Mouse (Mus musculus): ENCODE data around the gene Bag3. TPM values are rescaled to one million over a fixed set of nuclear protein-coding genes. Genes with fewer than 3 reads are reported as not detected.

Gene Bag3
- total RNA-seq (2021), result 100 to 1,000 TPM; 129 to 219 TPM
- long read RNA-seq, experiment 1, transcript Bag3-201 (4 exons, 2,562 nt), result major isoform, 66 of 124 reads
- long read RNA-seq, experiment 1, partial matches to known transcripts, result 56 of 124 reads
- long read RNA-seq, experiment 1, other reads (novel, unspliced or antisense), result 2 of 124 reads
- long read RNA-seq, experiment 2, transcript Bag3-201 (4 exons, 2,562 nt), result major isoform, 95 of 125 reads
- long read RNA-seq, experiment 2, partial matches to known transcripts, result 29 of 125 reads
- long read RNA-seq, experiment 2, other reads (novel, unspliced or antisense), result 1 of 125 reads

- peak; percentile 98 for DNase-seq (ENCODE audit: low spot score)
Measured at GRCm38 (mm10) chr7:128523349-128523961, at the start of gene Bag3. Gene Bag3 (plus strand): TSS chr7:128523616.

DNA sequence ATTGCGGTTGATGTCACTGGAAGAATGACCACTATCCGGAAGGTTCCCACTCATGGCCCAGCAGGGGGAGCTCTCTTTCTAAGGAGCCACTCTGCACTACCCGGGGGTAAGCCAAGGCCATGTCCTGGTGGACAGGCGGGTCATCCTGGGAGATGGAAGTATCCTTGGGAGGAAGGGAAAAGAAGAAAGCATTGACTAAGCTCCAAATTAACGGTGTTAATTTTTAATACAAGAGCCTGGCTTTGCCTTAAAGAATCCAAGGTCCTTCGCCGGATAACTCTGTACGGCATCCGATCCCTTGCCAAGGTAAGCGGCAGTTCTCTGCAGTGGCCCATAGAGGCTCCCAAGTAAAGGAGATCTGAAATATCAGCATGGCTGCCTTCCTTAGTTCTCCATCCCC lies 49.1 kb upstream of the Bag3 start:
- peak; percentile 80 for DNase-seq (ENCODE audit: low spot score)

DNA sequence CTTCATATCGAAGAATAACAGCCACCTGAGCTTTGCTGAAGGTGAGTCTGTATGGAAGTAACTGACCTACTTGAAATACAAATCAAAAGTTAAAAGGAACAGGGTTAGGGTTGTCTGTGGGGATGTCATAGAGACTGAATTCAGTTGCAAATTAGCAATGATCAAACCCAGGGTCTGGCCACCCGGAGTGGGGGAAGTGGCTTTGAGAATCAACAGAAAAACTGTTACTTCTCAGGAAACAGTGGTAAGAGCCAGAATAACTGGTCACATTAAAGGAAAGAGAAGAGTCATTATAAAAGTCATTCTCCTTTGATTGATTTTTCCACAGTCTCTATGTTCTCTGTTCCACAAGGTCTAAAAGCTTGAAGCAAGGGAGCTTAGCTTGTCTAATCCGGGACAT lies 34.4 kb upstream of the Bag3 start:
- no peak for DNase-seq (ENCODE audit: low spot score)

DNA sequence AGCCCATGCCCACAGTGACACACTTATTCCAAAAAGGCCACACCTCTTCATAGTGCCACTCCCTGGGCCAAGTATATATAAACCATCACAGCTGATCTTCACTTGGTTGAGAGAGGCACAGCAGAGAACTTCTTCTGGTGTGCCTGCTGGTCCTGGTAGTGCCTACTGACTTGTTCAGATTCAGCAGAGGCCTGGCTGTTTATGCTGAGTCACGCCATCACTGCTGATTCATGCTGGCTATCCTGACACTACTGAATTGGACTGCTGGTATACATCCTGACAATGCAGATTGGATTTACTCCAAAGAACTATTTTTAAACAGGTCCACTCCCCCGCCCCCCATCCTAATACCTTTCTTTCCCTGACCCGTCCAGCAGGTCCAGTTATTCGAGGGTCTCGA lies 28.9 kb upstream of the Bag3 start:
- DNase-seq (ENCODE audit: low spot score), result no peak

GRCm38 (mm10) chr7:128499801-128500200 lies 23.6 kb upstream of the Bag3 start:
- no peak for DNase-seq (ENCODE audit: low spot score)

DNA sequence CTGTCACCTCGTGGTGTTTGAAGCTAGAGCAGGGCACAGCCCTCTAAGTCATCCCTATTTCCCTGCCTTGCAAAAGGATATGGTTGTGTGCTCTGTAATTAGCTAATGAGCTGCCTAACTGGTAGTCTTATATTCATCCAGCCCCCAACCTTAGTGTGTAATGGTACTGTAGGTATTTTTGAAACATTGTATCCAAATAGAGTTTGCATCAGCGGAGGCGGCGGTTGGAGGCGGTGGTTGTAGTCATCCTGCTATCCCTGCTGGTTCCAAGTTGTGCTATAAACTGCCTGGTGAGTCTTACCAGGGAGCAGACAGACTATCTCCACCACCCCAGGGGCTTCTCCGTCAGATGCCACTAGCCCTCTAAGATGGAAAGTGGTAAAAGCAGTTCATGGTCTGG lies 19.3 kb upstream of the Bag3 start:
- DNase-seq (ENCODE audit: low spot score), result no peak

GRCm38 (mm10) chr7:128511936-128512335 lies 11.5 kb upstream of the Bag3 start:
- DNase-seq (ENCODE audit: low spot score), result no peak

GRCm38 (mm10) chr7:128513512-128513911 lies 9.9 kb upstream of the Bag3 start:
- DNase-seq (ENCODE audit: low spot score), result no peak

GRCm38 (mm10) chr7:128514341-128514740 lies 9.1 kb upstream of the Bag3 start:
- no peak for DNase-seq (ENCODE audit: low spot score)

- DNase-seq (ENCODE audit: low spot score), result no peak
Measured at GRCm38 (mm10) chr7:128516346-128516745, 7.1 kb upstream of the Bag3 start.

- DNase-seq (ENCODE audit: low spot score), result no peak
Measured at GRCm38 (mm10) chr7:128519316-128520050, 3.9 kb upstream of the Bag3 start.

GRCm38 (mm10) chr7:128523962-128524581 lies 656 bp downstream of the Bag3 start:
- peak; percentile 77 for DNase-seq (ENCODE audit: low spot score)

DNA sequence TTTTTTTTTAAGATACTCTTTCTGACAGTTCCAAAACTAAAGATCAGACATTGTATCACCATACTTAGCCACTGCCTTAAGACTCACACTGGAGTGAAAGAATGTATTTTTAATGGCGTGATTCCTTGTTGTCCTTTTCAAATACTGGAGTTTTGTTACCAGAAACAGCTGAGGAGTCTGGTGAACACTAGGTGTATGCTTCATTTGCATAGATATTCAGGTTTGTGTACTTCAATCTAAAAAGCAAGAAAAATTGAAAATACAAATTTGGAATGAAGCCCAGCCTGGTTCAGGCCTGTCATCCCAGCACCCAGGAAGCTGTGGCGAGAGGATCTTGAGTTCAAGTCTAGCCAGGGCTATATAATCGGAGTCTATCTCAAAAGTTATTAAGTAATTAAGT lies 1.2 kb downstream of the Bag3 start:
- no peak for DNase-seq (ENCODE audit: low spot score)

GRCm38 (mm10) chr7:128526611-128527010 lies 3.2 kb downstream of the Bag3 start:
- no peak for DNase-seq (ENCODE audit: low spot score)

DNA sequence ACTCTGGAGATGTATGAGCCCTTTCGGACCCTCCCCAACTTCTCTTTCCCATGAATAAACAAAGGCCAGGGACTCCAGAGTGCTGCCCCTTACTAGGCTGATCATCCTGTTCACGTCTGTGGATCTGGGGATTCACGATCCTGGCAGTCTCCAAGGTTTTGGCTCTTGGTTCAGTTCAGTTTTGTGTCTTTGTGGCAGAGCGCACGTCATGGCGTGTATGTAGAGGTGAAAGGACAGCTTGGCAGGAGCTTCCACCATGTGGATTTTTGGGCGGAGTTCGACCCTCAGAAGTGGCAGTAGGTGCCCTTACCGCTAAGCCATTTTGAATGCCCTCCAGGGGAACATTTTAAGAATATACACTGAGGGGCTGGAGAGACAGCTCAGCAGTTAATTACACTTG lies 5.2 kb downstream of the Bag3 start:
- DNase-seq (ENCODE audit: low spot score), result no peak

DNA sequence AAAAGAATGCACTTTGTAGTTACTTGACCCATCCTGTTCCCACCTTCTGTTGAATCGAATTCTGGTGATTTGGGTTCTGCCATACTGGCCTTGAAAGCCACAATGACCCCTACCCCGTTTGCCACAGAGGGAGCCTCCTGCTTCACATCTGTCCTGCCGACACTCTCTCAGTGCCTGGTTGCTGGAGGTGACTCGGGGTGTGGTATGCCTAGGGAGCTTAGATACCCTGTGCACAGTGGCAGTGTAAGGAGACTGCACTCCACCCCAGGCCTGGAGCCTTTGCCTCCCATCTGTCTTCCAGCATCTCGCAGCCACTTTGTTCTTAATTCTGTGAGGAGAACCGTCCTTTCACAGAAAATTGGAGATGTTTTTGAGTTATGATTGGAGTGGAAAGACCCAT lies 5.7 kb downstream of the Bag3 start:
- DNase-seq (ENCODE audit: low spot score), result no peak

- peak; percentile 68 for DNase-seq (ENCODE audit: low spot score)
Measured at GRCm38 (mm10) chr7:128529574-128530051, 6.2 kb downstream of the Bag3 start.

- DNase-seq (ENCODE audit: low spot score), result peak; percentile 56
Measured at GRCm38 (mm10) chr7:128531031-128531430, 7.6 kb downstream of the Bag3 start.

GRCm38 (mm10) chr7:128531929-128532328 lies 8.5 kb downstream of the Bag3 start:
- peak; percentile 78 for DNase-seq (ENCODE audit: low spot score)

DNA sequence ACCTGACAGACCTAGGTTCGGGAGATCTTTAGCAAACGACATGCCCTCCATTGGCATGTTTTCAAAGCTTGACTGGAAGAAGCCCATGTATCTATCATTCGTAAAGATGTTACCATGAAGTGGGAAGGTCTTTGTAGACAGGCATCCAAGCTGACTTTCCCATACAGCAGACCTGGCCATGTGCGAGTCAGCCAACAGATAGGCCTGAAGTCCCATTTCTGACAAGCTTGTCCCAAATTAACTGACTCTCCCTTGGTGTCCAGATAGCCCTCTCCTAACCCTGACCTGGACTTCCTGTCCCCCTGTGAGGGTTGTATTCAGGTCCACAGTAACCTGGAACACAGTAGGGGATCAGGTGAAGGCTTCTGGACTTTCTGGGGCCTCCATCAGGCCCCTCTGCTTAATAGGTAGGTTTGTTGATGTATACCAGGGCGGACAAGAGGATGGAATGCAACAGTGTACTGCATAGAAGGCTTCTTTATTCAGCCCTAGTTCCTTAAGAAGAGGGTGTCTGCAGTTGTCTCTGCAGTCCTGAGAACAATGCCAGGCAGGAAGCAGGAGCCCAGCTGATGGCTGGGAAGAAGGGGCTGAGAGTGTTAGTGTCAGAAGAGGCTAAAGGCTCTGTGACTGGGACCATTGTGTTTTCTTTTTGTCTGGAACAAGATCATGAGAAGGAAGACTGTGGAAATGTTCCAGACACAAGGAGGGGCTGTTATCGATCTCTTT lies 9.2 kb downstream of the Bag3 start:
- no peak for DNase-seq (ENCODE audit: low spot score)

DNA sequence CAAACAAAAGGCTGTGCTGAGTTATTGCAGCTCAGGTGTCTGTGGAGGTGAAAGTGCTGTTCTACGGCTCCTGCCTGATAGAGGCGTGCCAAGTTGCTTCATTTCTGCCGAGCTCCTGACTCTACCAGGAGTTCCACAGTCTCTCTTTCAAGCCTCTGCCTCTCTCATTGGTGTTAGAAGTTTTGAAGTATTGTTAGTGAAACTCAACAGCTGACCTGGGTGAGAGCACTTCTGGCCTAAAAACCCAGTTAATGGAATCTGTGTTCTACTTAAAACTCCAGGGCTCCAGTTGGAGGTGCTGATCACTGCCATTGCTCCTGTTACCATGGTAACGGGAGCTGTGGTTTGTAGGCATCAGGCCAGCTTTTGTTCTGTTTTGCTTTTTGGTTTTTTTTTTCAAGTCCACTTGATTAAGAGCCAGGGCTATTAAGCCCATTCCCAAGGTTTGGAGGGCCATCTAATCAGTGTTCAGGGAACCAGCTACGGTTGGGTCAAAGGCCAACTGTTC lies 11.6 kb downstream of the Bag3 start:
- DNase-seq (ENCODE audit: low spot score), result no peak
